Mouse (Mus musculus): ENCODE data around the gene Lamtor1. TPM values are rescaled to one million over a fixed set of nuclear protein-coding genes. Genes with fewer than 3 reads are reported as not detected.

The Lamtor1 gene
- total RNA-seq, 2 experiments from 2014 or later: 104 to 109 TPM

- no peak for DNase-seq
Measured at GRCm38 (mm10) chr7:101955862-101956261, 50.2 kb downstream of the Lamtor1 start.

GRCm38 (mm10) chr7:101956481-101956880 lies 50.8 kb downstream of the Lamtor1 start:
- no peak for DNase-seq

GRCm38 (mm10) chr7:101956911-101957310 lies 51.2 kb downstream of the Lamtor1 start:
- DNase-seq: no peak

GRCm38 (mm10) chr7:101962829-101963228 lies 57.1 kb downstream of the Lamtor1 start:
- no peak for DNase-seq

- DNase-seq: no peak
Measured at GRCm38 (mm10) chr7:101963621-101964020, 57.9 kb downstream of the Lamtor1 start.

GRCm38 (mm10) chr7:101964551-101964950 lies 58.8 kb downstream of the Lamtor1 start:
- no peak for DNase-seq

- DNase-seq: no peak
Measured at GRCm38 (mm10) chr7:101965606-101966005, 59.9 kb downstream of the Lamtor1 start.

- DNase-seq: no peak
Measured at GRCm38 (mm10) chr7:101967256-101967655, 61.6 kb downstream of the Lamtor1 start.

GRCm38 (mm10) chr7:101968751-101969150 lies 63.0 kb downstream of the Lamtor1 start:
- peak; percentile 18 for DNase-seq

GRCm38 (mm10) chr7:101969694-101970428 lies 64.2 kb downstream of the Lamtor1 start:
- DNase-seq: peak; percentile 86

- peak; percentile 94 for DNase-seq
Measured at GRCm38 (mm10) chr7:101970429-101970775, 64.7 kb downstream of the Lamtor1 start.

- DNase-seq: peak; percentile 82
Measured at GRCm38 (mm10) chr7:101970821-101971461, 65.2 kb downstream of the Lamtor1 start.

- no peak for DNase-seq
Measured at GRCm38 (mm10) chr7:101971721-101972120, 66.0 kb downstream of the Lamtor1 start.

GRCm38 (mm10) chr7:101973730-101974129 lies 68.0 kb downstream of the Lamtor1 start:
- no peak for DNase-seq

GRCm38 (mm10) chr7:101974505-101974904 lies 68.8 kb downstream of the Lamtor1 start:
- DNase-seq: peak; percentile 60

Small RNA genes lying within 50 kb of the gene (microRNA-seq; reads per million reads assigned to microRNA genes)
- 0 reads per million in 2 experiments for gene Gm22655

Other genes starting within 250 kb of the Lamtor1 start
- 10 to 100 TPM; 50.3 to 52.7 TPM for gene Clpb, start 242.3 kb upstream of the Lamtor1 start, total RNA-seq (2021)
- under 1 TPM; 0.27 to 0.43 TPM for gene Phox2a, start 87.6 kb upstream of the Lamtor1 start, total RNA-seq (2021)
- 100 to 1,000 TPM; 139 to 141 TPM for gene Inppl1, start 67.7 kb upstream of the Lamtor1 start, total RNA-seq (2021)
- under 1 TPM; 0.33 to 0.38 TPM for gene Folr2, start 48.7 kb upstream of the Lamtor1 start, total RNA-seq (2021)
- 10 to 100 TPM; 45.7 to 50.8 TPM for gene Anapc15, start 42.2 kb upstream of the Lamtor1 start, total RNA-seq (2021)
- gene Folr1, start 35.1 kb upstream of the Lamtor1 start, total RNA-seq (2021): 1 to 10 TPM; 1.1 to 2.9 TPM
- not detected for gene Tomt, start 455 bp downstream of the Lamtor1 start, total RNA-seq (2021)
- 1 to 10 TPM; 1.1 TPM for gene Lrrc51, start 28.0 kb downstream of the Lamtor1 start, total RNA-seq (2021)
- gene Numa1, start 28.2 kb downstream of the Lamtor1 start, total RNA-seq (2021): 100 to 1,000 TPM in 1 of 2 experiments, 10 to 100 TPM in 1; 98.4 to 108 TPM
- gene Il18bp, start 112.8 kb downstream of the Lamtor1 start, total RNA-seq (2021): 1 to 10 TPM; 3.6 to 4.1 TPM
- 10 to 100 TPM; 23.8 to 25.6 TPM for gene Rnf121, start 159.6 kb downstream of the Lamtor1 start, total RNA-seq (2021)
- 10 to 100 TPM; 13.2 to 13.3 TPM for gene Xndc1, start 159.6 kb downstream of the Lamtor1 start, total RNA-seq (2021)
- 1 to 10 TPM in 1 of 2 experiments, under 1 TPM in 1; 0.90 to 1.1 TPM for gene Xntrpc, start 159.8 kb downstream of the Lamtor1 start, total RNA-seq (2021)
- gene Trpc2, start 177.2 kb downstream of the Lamtor1 start, total RNA-seq (2021): under 1 TPM; 0.36 to 0.50 TPM
- 1 to 10 TPM; 8.0 to 8.1 TPM for gene Art1, start 195.8 kb downstream of the Lamtor1 start, total RNA-seq (2021)
- gene Art5, start 203.6 kb downstream of the Lamtor1 start, total RNA-seq (2021): 1 to 10 TPM in 1 of 2 experiments, under 1 TPM in 1; 0.45 to 1.1 TPM
- under 1 TPM in 1 of 2 experiments, not detected in 1; 0.10 TPM for gene Chrna10, start 210.9 kb downstream of the Lamtor1 start, total RNA-seq (2021)